Mouse (Mus musculus) MEL (cell line): ENCODE measurements around the gene Usp28. TPM values are rescaled to one million over a fixed set of nuclear protein-coding genes. Genes with fewer than 3 reads are reported as not detected.

Source experiments
- DNase-seq: peaks from one replicate; pipeline ENCODE4 v3.0.0; 2011; ENCODE audit warnings: low read depth, low spot score
- H3K27ac ChIP-seq: 2 replicates; pipeline ENCODE4 v1.5.1; 2012; ENCODE audit warnings: low read depth, mild to moderate bottlenecking, control low read depth, low read length, moderate library complexity; ENCODE audit not compliant: control insufficient read depth
- H3K27me3 ChIP-seq, 2 experiments: fragments of 150-350 bp in 1 of 2; sonication (generic) in 1 of 2; 2 replicates each; pipeline ENCODE4 v1.6.1; 2012; ENCODE audit warnings: low read length in 2 of 2, mild to moderate bottlenecking in 2 of 2, improper control_type of control experiment in 1 of 2, moderate library complexity in 1 of 2; ENCODE audit not compliant: insufficient read depth in 2 of 2, control insufficient read depth in 1 of 2
- H3K36me3 ChIP-seq, 2 experiments: 2 replicates each; pipeline ENCODE4 v1.6.1; 2012 to 2014; ENCODE audit warnings: low read length in 2 of 2, improper control_type of control experiment in 1 of 2, inconsistent platforms in 1 of 2, mild to moderate bottlenecking in 1 of 2; ENCODE audit not compliant: insufficient read depth in 2 of 2, control insufficient read depth in 1 of 2
- H3K4me1 ChIP-seq, 2 experiments: fragments of 150-350 bp in 1 of 2; sonication (generic) in 1 of 2; 2 replicates each; pipeline ENCODE4 v1.6.1; 2012; ENCODE audit warnings: low read length in 2 of 2, improper control_type of control experiment in 1 of 2, mild to moderate bottlenecking in 1 of 2; ENCODE audit not compliant: insufficient read depth in 2 of 2, control insufficient read depth in 1 of 2
- H3K4me3 ChIP-seq, 2 experiments: fragments of 150-350 bp in 1 of 2; sonication (generic) in 1 of 2; 2 replicates each; pipeline ENCODE4 v1.5.1; 2012; ENCODE audit warnings: low read depth in 2 of 2, low read length in 2 of 2, mild to moderate bottlenecking in 2 of 2, moderate library complexity in 2 of 2, control low read depth in 1 of 2, improper control_type of control experiment in 1 of 2; ENCODE audit not compliant: control insufficient read depth in 1 of 2, insufficient read depth in 1 of 2
- H3K79me2 ChIP-seq: 2 replicates; pipeline ENCODE4 v1.6.1; 2012; ENCODE audit warnings: mild to moderate bottlenecking, low read length, moderate library complexity; ENCODE audit not compliant: control insufficient read depth, poor library complexity, insufficient read depth
- H3K9ac ChIP-seq: 2 replicates; pipeline ENCODE4 v1.6.1; 2012; ENCODE audit warnings: low read depth, mild to moderate bottlenecking, control low read depth, low read length, moderate library complexity; ENCODE audit not compliant: control insufficient read depth, poor library complexity, severe bottlenecking
- H3K9me3 ChIP-seq: fragments of 150-350 bp; sonication (generic); replicated peaks from 2 replicates; pipeline ENCODE4 v1.6.1; 2012; ENCODE audit warnings: mild to moderate bottlenecking, low read length, improper control_type of control experiment, moderate library complexity; ENCODE audit not compliant: insufficient read depth
- CHD2 ChIP-seq: IDR thresholded peaks from 2 replicates; pipeline ENCODE4 v1.6.1; 2011; ENCODE audit warnings: low read length, improper control_type of control experiment
- CTCF ChIP-seq, 3 experiments: IDR thresholded peaks in 2 of 3; conservative IDR thresholded peaks in 1 of 3; 2 replicates each; pipeline ENCODE4 v1.5.1; 2011 to 2012; ENCODE audit warnings: low read length in 3 of 3, low read depth in 2 of 3, mild to moderate bottlenecking in 2 of 3, improper control_type of control experiment in 1 of 3, inconsistent platforms in 1 of 3, mixed read lengths in 1 of 3, moderate library complexity in 1 of 3; ENCODE audit not compliant: control insufficient read depth in 1 of 3, insufficient read depth in 1 of 3, poor library complexity in 1 of 3, severe bottlenecking in 1 of 3
- E2F4 ChIP-seq: IDR thresholded peaks from 2 replicates; pipeline ENCODE4 v1.6.1; 2011; ENCODE audit warnings: low read depth, low read length, improper control_type of control experiment, borderline replicate concordance
- ELF1 ChIP-seq: IDR thresholded peaks from 2 replicates; pipeline ENCODE4 v1.6.1; 2014; ENCODE audit warnings: low read depth, mild to moderate bottlenecking, inconsistent platforms, low read length, improper control_type of control experiment, moderate library complexity
- ETS1 ChIP-seq: IDR thresholded peaks from 2 replicates; pipeline ENCODE4 v1.6.1; 2012; ENCODE audit warnings: low read depth, mild to moderate bottlenecking, inconsistent platforms, low read length, improper control_type of control experiment, moderate library complexity
- GATA1 ChIP-seq: IDR thresholded peaks from 2 replicates; pipeline ENCODE4 v1.6.1; 2011; ENCODE audit warnings: low read depth, low read length, improper control_type of control experiment
- JUND ChIP-seq: IDR thresholded peaks from 2 replicates; pipeline ENCODE4 v1.6.1; 2011; ENCODE audit warnings: low read depth, mild to moderate bottlenecking, improper control_type of control experiment, low read length
- MAFK ChIP-seq: IDR thresholded peaks from 2 replicates; pipeline ENCODE4 v1.6.1; 2011; ENCODE audit warnings: low read depth, mild to moderate bottlenecking, low read length, improper control_type of control experiment, borderline replicate concordance
- MAZ ChIP-seq: IDR thresholded peaks from 2 replicates; pipeline ENCODE4 v1.6.1; 2012; ENCODE audit warnings: low read depth, mild to moderate bottlenecking, inconsistent platforms, low read length, improper control_type of control experiment
- MYC ChIP-seq: IDR thresholded peaks from 2 replicates; pipeline ENCODE4 v1.6.1; 2011; ENCODE audit warnings: low read depth, mild to moderate bottlenecking, low read length, improper control_type of control experiment, moderate library complexity
- NELFE ChIP-seq: IDR thresholded peaks from 2 replicates; pipeline ENCODE4 v1.6.1; 2011; ENCODE audit warnings: low read depth, low read length, improper control_type of control experiment
- NRF1 ChIP-seq: IDR thresholded peaks from 2 replicates; pipeline ENCODE4 v1.6.1; 2014; ENCODE audit warnings: low read depth, mild to moderate bottlenecking, inconsistent platforms, low read length, improper control_type of control experiment, moderate library complexity; ENCODE audit not compliant: poor library complexity, insufficient read depth, severe bottlenecking
- POLR2AphosphoS2 ChIP-seq: IDR thresholded peaks from 2 replicates; pipeline ENCODE4 v1.6.1; 2011; ENCODE audit warnings: low read length, improper control_type of control experiment
- POLR2AphosphoS5 ChIP-seq: IDR thresholded peaks from 2 replicates; pipeline ENCODE4 v1.6.1; 2012; ENCODE audit warnings: low read depth, borderline replicate concordance, mild to moderate bottlenecking, inconsistent platforms, low read length, moderate library complexity, mixed read lengths
- RCOR1 ChIP-seq: IDR thresholded peaks from 2 replicates; pipeline ENCODE4 v1.6.1; 2012; ENCODE audit warnings: low read depth, mild to moderate bottlenecking, inconsistent platforms, low read length, improper control_type of control experiment
- SIN3A ChIP-seq: IDR thresholded peaks from 2 replicates; pipeline ENCODE4 v1.6.1; 2012; ENCODE audit warnings: low read length, improper control_type of control experiment, inconsistent platforms
- TAL1 ChIP-seq: IDR thresholded peaks from 2 replicates; pipeline ENCODE4 v1.6.1; 2012; ENCODE audit warnings: mild to moderate bottlenecking, inconsistent platforms, low read length, moderate library complexity, mixed read lengths
- TCF12 ChIP-seq: IDR thresholded peaks from 2 replicates; pipeline ENCODE4 v1.6.1; 2014; ENCODE audit warnings: low read depth, mild to moderate bottlenecking, inconsistent platforms, low read length, improper control_type of control experiment, moderate library complexity
- USF1 ChIP-seq: IDR thresholded peaks from 2 replicates; pipeline ENCODE4 v1.6.1; 2014; ENCODE audit warnings: low read depth, mild to moderate bottlenecking, inconsistent platforms, low read length, improper control_type of control experiment, moderate library complexity
- USF2 ChIP-seq, 2 experiments: IDR thresholded peaks; 2 replicates each; pipeline ENCODE4 v1.6.1; 2011 to 2012; ENCODE audit warnings: improper control_type of control experiment in 2 of 2, low read length in 2 of 2, borderline replicate concordance in 1 of 2, inconsistent platforms in 1 of 2, low read depth in 1 of 2, mild to moderate bottlenecking in 1 of 2; ENCODE audit not compliant: insufficient read depth in 1 of 2
- ZMIZ1 ChIP-seq: IDR thresholded peaks from 2 replicates; pipeline ENCODE4 v1.6.1; 2012; ENCODE audit warnings: low read depth, mild to moderate bottlenecking, inconsistent platforms, low read length, improper control_type of control experiment, moderate library complexity
- polyA plus RNA-seq, 2 experiments: library from polyadenylated mRNA; stranded (reverse) in 1 of 2; unstranded in 1 of 2; fragments of >175 nt in 1 of 2; fragments of >200 nt in 1 of 2; gene quantifications; 2 replicates each; pipeline versions ENCODE4 v1.2.1 to v1.2.4; 2012; ENCODE audit warnings: low replicate concordance in 2 of 2, low read depth in 1 of 2; ENCODE audit not compliant: insufficient read length in 2 of 2, insufficient read depth in 1 of 2, missing spikeins in 1 of 2
- total RNA-seq: library from RNA; depleted of rRNA; stranded (reverse); fragments of 300-350 nt; gene quantifications from 2 replicates; pipeline ENCODE4 v1.2.3, GENCODE M21; 2012

Usp28 gene
- total and polyA plus RNA-seq, 3 experiments, result 5.2 to 14.2 TPM; not detected in 1

- H3K79me2 ChIP-seq, result no peaks in the 10 kb centered on the region
- no peaks in the 10 kb centered on the region for H3K9me3 ChIP-seq
- no peaks in the 10 kb centered on the region for H3K4me1 ChIP-seq
- no peak overlapping the region for H3K9ac ChIP-seq
- TF ChIP-seq CHD2, result no peak
- TF ChIP-seq USF1, result no peak
- no peak for TF ChIP-seq ETS1
- TF ChIP-seq USF2 (IDR thresholded peaks at IDR 0.05; ENCODE audit: borderline replicate concordance in 1 of 2, insufficient read depth in 1 of 2, low read depth in 1 of 2, low read length in 2 of 2), result no peak
- no peak for TF ChIP-seq ELF1
- no peak for TF ChIP-seq RCOR1
- TF ChIP-seq JUND, result no peak
- TF ChIP-seq POLR2AphosphoS5, result no peak
- no peak for TF ChIP-seq TCF12
- no peak for TF ChIP-seq POLR2AphosphoS2
- TF ChIP-seq MYC, result no peak
- no peak for TF ChIP-seq MAZ
- TF ChIP-seq NELFE, result no peak
- no peak for TF ChIP-seq TAL1
- TF ChIP-seq MAFK, result no peak
- H3K27ac ChIP-seq, result no peak overlapping the region
- no peak for DNase-seq
- H3K4me3 ChIP-seq, result no peak overlapping the region
- H3K27me3 ChIP-seq, result no peaks in the 10 kb centered on the region
- no peaks in the 10 kb centered on the region for H3K36me3 ChIP-seq
Measured at GRCm38 (mm10) chr9:49034764-49035163, 49.6 kb downstream of the Usp28 start.

DNA sequence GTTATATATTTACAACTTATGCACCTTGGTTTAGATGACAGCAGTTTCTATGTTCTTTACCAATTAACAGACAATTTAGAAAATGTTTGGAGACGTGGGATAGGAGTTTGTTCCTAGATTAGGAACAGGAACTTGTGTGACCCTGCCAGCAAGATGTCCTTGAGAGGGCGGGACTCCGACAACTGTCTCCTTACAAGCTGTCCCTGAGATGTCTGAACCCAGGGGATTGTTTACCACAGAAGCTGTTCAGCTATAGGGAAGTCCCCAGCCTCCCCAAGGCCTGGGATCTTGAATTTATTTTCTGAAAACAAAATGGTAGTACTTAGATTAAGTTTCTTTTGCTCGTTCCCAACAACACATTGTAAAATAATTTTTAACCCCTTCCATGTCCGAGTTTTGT is 65.7 kb downstream of the Usp28 start:
- H3K9ac ChIP-seq, result no peak overlapping the region
- H3K4me3 ChIP-seq, result no peak overlapping the region
- no peak overlapping the region for H3K27ac ChIP-seq
- H3K9me3 ChIP-seq, result no peaks in the 10 kb centered on the region
- peaks cover 4% of the 10 kb centered on the region for H3K79me2 ChIP-seq
- H3K27me3 ChIP-seq, result no peaks in the 10 kb centered on the region
- peaks cover 0 to 5% of the 10 kb centered on the region in 2 experiments; a peak in 2 of 4 replicates for H3K36me3 ChIP-seq
- TF ChIP-seq CHD2, result no peak
- no peak for TF ChIP-seq NRF1
- no peak for TF ChIP-seq POLR2AphosphoS2
- TF ChIP-seq JUND, result no peak
- no peak for TF ChIP-seq TAL1
- TF ChIP-seq SIN3A, result no peak
- TF ChIP-seq ZMIZ1, result no peak
- no peak for TF ChIP-seq ELF1
- no peak for TF ChIP-seq E2F4
- no peak for TF ChIP-seq MAZ
- TF ChIP-seq CTCF (IDR thresholded peaks at IDR 0.05 in 2 of 3, conservative IDR thresholded peaks at IDR 0.05 in 1 of 3; ENCODE audit: control insufficient read depth in 1 of 3, insufficient read depth in 1 of 3, low read depth in 2 of 3, low read length in 3 of 3, poor library complexity in 1 of 3, severe bottlenecking in 1 of 3), result no peak
- no peak for TF ChIP-seq GATA1
- no peak for TF ChIP-seq MYC
- DNase-seq, result peak; percentile 52
- peaks cover 0 to 5% of the 10 kb centered on the region in 2 experiments; a peak in 2 of 4 replicates for H3K4me1 ChIP-seq
